In the genomic region with DNA sequence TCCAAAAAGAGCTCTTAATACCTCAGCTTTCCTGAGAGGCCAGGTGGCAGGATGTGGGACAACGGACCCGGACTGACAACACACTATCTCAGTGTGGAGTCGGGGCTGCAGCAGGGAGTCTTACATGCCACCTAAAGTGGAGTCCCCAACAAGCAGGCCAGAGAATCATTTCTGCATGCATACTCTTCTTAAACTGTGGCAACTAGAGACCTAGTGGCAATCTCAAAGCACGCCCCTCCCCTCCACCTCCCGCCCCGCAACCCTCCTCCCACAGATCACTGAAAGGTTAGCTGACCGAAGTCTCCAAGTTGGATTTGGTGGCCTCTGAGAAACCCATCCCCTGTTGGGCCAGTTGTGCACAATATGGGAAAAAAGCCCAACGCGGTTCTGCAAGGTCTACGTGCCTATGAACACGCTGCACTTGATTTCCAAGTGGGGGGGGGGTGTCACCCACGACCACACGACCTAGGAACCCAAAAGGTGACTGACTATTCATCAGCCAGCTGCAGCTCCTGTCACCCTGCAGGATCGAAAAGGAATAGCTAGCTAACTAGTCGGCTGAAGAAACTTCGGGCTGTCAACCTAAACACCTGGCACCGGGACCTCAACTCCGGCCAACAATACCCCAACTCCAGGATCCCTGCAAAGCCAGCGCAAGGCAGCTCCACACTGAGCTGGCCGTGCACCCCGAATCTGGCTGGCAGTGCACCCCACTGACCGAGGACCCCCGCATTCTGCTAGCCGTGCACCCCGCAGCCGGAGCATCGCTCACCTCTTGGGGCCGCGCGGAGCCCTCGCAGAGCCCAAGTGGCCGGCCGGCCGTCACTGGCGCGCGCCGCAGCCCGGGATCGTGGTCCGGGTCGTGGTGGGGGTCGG, we compare ENCODE assay signal across 8 mouse cellular contexts. TPM values are rescaled to one million over a fixed set of nuclear protein-coding genes. Genes with fewer than 3 reads are reported as not detected.
A peak's percentile ranks its signal among the peaks of the same experiment; 100 is the strongest.
DNase-seq lines count a peak whose midpoint lies in the region; ATAC-seq and TF ChIP-seq lines count a peak whose summit lies in the region.

No protein-coding gene starts in this region.

- H3K9ac ChIP-seq in neural tube, embryonic 11.5 days (ENCODE audit: low read length): peak overlapping the region; percentile 81
- peak overlapping the region; percentile 73 for H3K9ac ChIP-seq in embryonic facial prominence, embryonic 15.5 days
- peak overlapping the region; percentile 79 for H3K9ac ChIP-seq in liver, adult 2 months (ENCODE audit: low read depth, low read length)
- peak overlapping the region; percentile 89 for H3K9ac ChIP-seq in neural tube, embryonic 13.5 days

- TF ChIP-seq CTCF in liver, adult 2 months (IDR thresholded peaks at IDR 0.05; ENCODE audit: low read depth, low read length): peak; percentile 46

- H3K4me2 ChIP-seq in neural tube, embryonic 11.5 days (ENCODE audit: low read depth): peak overlapping the region; percentile 81
- peak overlapping the region; percentile 63 for H3K4me2 ChIP-seq in embryonic facial prominence, embryonic 15.5 days (replicated peaks)
- H3K4me2 ChIP-seq in neural tube, embryonic 13.5 days: peak overlapping the region; percentile 70

- under 1% methylated on average over 43 of the region's 43 CpGs for WGBS in neural tube, embryonic 11.5 days
- WGBS in embryonic facial prominence, embryonic 15.5 days: under 1% methylated on average over 43 of the region's 43 CpGs
- under 1% methylated on average over 43 of the region's 43 CpGs for WGBS in liver, adult 2 months
- under 1% methylated on average over 43 of the region's 43 CpGs for WGBS in neural tube, embryonic 13.5 days

- no peak overlapping the region for H3K27ac ChIP-seq in neural tube, embryonic 11.5 days (ENCODE audit: low read depth, low read length)
- H3K27ac ChIP-seq in embryonic facial prominence, embryonic 15.5 days (replicated peaks): peak overlapping the region; percentile 72
- H3K27ac ChIP-seq in liver, adult 2 months (replicated peaks; ENCODE audit: insufficient read depth, low read depth, low read length): peak overlapping the region; percentile 38
- peak overlapping the region; percentile 61 for H3K27ac ChIP-seq in neural tube, embryonic 13.5 days (replicated peaks)

- H3K9me3 ChIP-seq in neural tube, embryonic 11.5 days (ENCODE audit: control insufficient read depth, low read length): no peaks in the 10 kb centered on the region
- H3K9me3 ChIP-seq in embryonic facial prominence, embryonic 15.5 days (replicated peaks): no peaks in the 10 kb centered on the region
- H3K9me3 ChIP-seq in neural tube, embryonic 13.5 days: no peaks in the 10 kb centered on the region

- peaks cover 6% of the 10 kb centered on the region; the same call in 1 of the 2 replicates for H3K79me2 ChIP-seq in liver, adult 2 months (ENCODE audit: control insufficient read depth, insufficient read depth, low read length)

- no peaks in the 10 kb centered on the region for H3K27me3 ChIP-seq in neural tube, embryonic 11.5 days (ENCODE audit: control insufficient read depth, insufficient read depth, low read length)
- H3K27me3 ChIP-seq in embryonic facial prominence, embryonic 15.5 days: no peaks in the 10 kb centered on the region; the same call in 1 of the 2 replicates
- no peaks in the 10 kb centered on the region for H3K27me3 ChIP-seq in liver, adult 2 months (ENCODE audit: control insufficient read depth, insufficient read depth, low read length)
- H3K27me3 ChIP-seq in neural tube, embryonic 13.5 days: peaks cover 11% of the 10 kb centered on the region

- peak overlapping the region; percentile 71 for H3K4me3 ChIP-seq in neural tube, embryonic 11.5 days (ENCODE audit: low read depth, low read length)
- peak overlapping the region; percentile 87 for H3K4me3 ChIP-seq in embryonic facial prominence, embryonic 15.5 days (replicated peaks)
- H3K4me3 ChIP-seq in liver, adult 2 months (ENCODE audit: insufficient read depth, low read depth, low read length): peak overlapping the region; percentile 80
- peak overlapping the region; percentile 87 for H3K4me3 ChIP-seq in neural tube, embryonic 13.5 days

- peak; percentile 63 for DNase-seq in neural tube, embryonic 11.5 days (ENCODE audit: low spot score)
- DNase-seq in neural tube, embryonic 10.5 days (ENCODE audit: extremely low spot score, low spot score): no peak
- peak; percentile 31 for DNase-seq in WW6 (ENCODE audit: low read depth, low spot score)
- DNase-seq in liver, adult 2 months (ENCODE audit: extremely low read depth, low read depth, low spot score): peak; percentile 54
- DNase-seq in left cerebral cortex, adult 11 months (ENCODE audit: low spot score): no peak

- TF ChIP-seq POLR2A in liver, adult 2 months (IDR thresholded peaks at IDR 0.05; ENCODE audit: extremely low read depth, insufficient read depth, low read length): no peak

- H3K36me3 ChIP-seq in neural tube, embryonic 11.5 days (ENCODE audit: control insufficient read depth, insufficient read depth, low read length): no peaks in the 10 kb centered on the region
- no peaks in the 10 kb centered on the region for H3K36me3 ChIP-seq in embryonic facial prominence, embryonic 15.5 days
- no peaks in the 10 kb centered on the region for H3K36me3 ChIP-seq in liver, adult 2 months (ENCODE audit: control insufficient read depth, insufficient read depth, low read length)
- H3K36me3 ChIP-seq in neural tube, embryonic 13.5 days: no peaks in the 10 kb centered on the region

- no peaks in the 10 kb centered on the region for H3K4me1 ChIP-seq in neural tube, embryonic 11.5 days (ENCODE audit: control insufficient read depth, insufficient read depth, low read length)
- peaks cover 8% of the 10 kb centered on the region for H3K4me1 ChIP-seq in embryonic facial prominence, embryonic 15.5 days
- H3K4me1 ChIP-seq in liver, adult 2 months (ENCODE audit: control insufficient read depth, insufficient read depth, low read length): peaks cover 5% of the 10 kb centered on the region
- H3K4me1 ChIP-seq in neural tube, embryonic 13.5 days (replicated peaks): peaks cover 15% of the 10 kb centered on the region

- ATAC-seq in neural tube, embryonic 11.5 days (ENCODE audit: insufficient read depth, low FRiP score, low TSS enrichment): no peak; the same call in 1 of the 2 replicates
- no peak; the same call in 1 of the 2 replicates for ATAC-seq in embryonic facial prominence, embryonic 15.5 days (ENCODE audit: insufficient number of reproducible peaks, low FRiP score, low TSS enrichment, low read depth)
- ATAC-seq in hematopoietic stem cell, adult 5-6 weeks (replicated peaks in 1 of 2; ENCODE audit: insufficient read depth in 1 of 2, low FRiP score in 2 of 2, low TSS enrichment in 1 of 2, low read depth in 1 of 2, poor library complexity in 2 of 2, severe bottlenecking in 2 of 2): peak; percentile 26 to 43; a peak in 1 of 4 replicates
- peak; percentile 91 for ATAC-seq in neural tube, embryonic 13.5 days (ENCODE audit: low read depth)

RNA-seq across cellular contexts. Expression of a gene that starts 0.8 kb away (rescaled TPM):
- 2.5 and 2.6 TPM in 2 replicates for polyA plus RNA-seq in neural tube, embryonic 11.5 days (2014; fragmentation: Nextera tagmentation; extraction: Ambion mirVana)
- polyA plus RNA-seq in embryonic facial prominence, embryonic 15.5 days (2015; fragmentation: Nextera tagmentation; extraction: Ambion mirVana): 4.2 and 4.7 TPM in 2 replicates
- total RNA-seq in hematopoietic stem cell, adult 5-6 weeks (2017): 83.4 and 84.1 TPM in 2 replicates
- total RNA-seq in liver, adult 2 months (2014; rRNA removed): 2.5 and 3.0 TPM in 2 replicates
- polyA plus RNA-seq in liver, adult 2 months (2012; rRNA removed): 0.59 and 0.70 TPM in 2 replicates
- 1.6 and 1.8 TPM in 2 replicates for polyA plus RNA-seq in neural tube, embryonic 13.5 days (2015; fragmentation: Nextera tagmentation; extraction: Ambion mirVana)

Comparison
In these comparisons a context has a peak if more than half of its experiments do, and no peak if none do; other contexts are left out.
1. ATAC-seq: peak in hematopoietic stem cell, adult 5-6 weeks (2 of 2) and neural tube, embryonic 13.5 days (single experiment); none in neural tube, embryonic 11.5 days (single experiment) and embryonic facial prominence, embryonic 15.5 days (single experiment).
2. DNase-seq: peak in neural tube, embryonic 11.5 days (single experiment), WW6 (single experiment) and liver, adult 2 months (single experiment); none in neural tube, embryonic 10.5 days (single experiment) and left cerebral cortex, adult 11 months (single experiment).
3. Peak in every context shown above with its lines, with median percentiles within 50 percentile points of each other: H3K4me2 ChIP-seq, H3K4me3 ChIP-seq and H3K9ac ChIP-seq.